In the genomic region with DNA sequence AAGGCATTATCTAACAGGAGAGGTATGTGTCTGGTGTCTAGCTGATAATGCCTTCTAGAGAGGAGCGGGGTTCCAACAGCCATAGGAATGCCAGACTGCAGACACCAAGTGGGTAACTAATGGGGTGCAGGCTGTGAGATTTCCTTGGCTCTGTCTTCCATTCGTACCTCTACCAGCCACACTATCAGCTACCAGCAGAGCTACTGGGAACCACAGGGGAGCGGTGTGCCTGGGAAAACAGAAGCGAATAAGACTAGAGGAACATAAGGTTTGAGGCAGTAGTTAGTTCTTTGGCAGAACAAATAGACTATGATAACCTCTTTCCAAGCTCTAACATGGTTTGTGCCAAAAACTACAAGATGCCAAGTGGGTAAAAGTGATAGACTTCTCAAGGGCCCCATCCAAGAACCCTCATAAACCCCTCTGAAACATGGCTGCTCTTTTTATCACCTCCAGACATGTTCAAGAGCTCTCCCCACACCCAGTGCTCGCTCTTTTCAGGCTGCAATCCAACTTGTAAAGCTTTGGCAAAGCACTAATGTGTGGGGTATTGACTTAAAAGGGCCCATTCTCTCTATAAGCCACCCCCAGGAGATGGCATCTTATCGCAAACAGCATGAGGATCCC, we compare ENCODE assay signal across 27 mouse cellular contexts.
A peak's percentile ranks its signal among the peaks of the same experiment; 100 is the strongest.
DNase-seq lines count a peak whose midpoint lies in the region; ATAC-seq and TF ChIP-seq lines count a peak whose summit lies in the region.
"Had no signal": no experiment of that assay in that cellular context is flagged by ENCODE, and none has a peak within 500 bp of the region (broad histone marks: within the 10 kb centered on the region; RNA-seq: fewer than 3 reads in every experiment).

No protein-coding gene starts in this region.

- no peaks in the 10 kb centered on the region for H3K9me3 ChIP-seq in forebrain, embryonic 14.5 days (replicated peaks; ENCODE audit: control insufficient read depth, low read length)
- H3K9me3 ChIP-seq in forebrain, embryonic 11.5 days (ENCODE audit: control insufficient read depth, low read length), result no peaks in the 10 kb centered on the region
- H3K9me3 ChIP-seq in heart, embryonic 14.5 days (ENCODE audit: control insufficient read depth, low read length), result no peaks in the 10 kb centered on the region
- H3K9me3 ChIP-seq: limb, embryonic 10.5 days; limb, embryonic 15.5 days; liver, embryonic 13.5 days had no signal

- peak; percentile 67 for DNase-seq in forebrain, embryonic 14.5 days (ENCODE audit: low spot score)
- DNase-seq in forebrain, embryonic 11.5 days (ENCODE audit: low spot score), result no peak
- no peak for DNase-seq in heart, postnatal 4 days
- peak; percentile 72 for DNase-seq in brain, embryonic 14.5 days (ENCODE audit: low read depth)
- no peak for DNase-seq in adrenal gland, postnatal 14 days
- DNase-seq: adrenal gland, postnatal 10 days; cerebellum, adult 11-12 months; cerebellum, adult 9-11 months; gastrocnemius, postnatal 14 days; kidney, postnatal 14 days; layer of hippocampus, adult 9-11 months; liver, embryonic 13.5 days; right cerebral cortex, adult 18-20 months; right cerebral cortex, postnatal 4 days; thymus, adult 18-20 months; thymus, postnatal 25 days had no signal

- H3K27ac ChIP-seq in forebrain, embryonic 14.5 days (ENCODE audit: low read depth, low read length), result no peak overlapping the region
- no peak overlapping the region for H3K27ac ChIP-seq in forebrain, embryonic 11.5 days (ENCODE audit: low read depth, low read length)
- no peak overlapping the region for H3K27ac ChIP-seq in heart, embryonic 14.5 days (replicated peaks in 1 of 2; ENCODE audit: control insufficient read depth in 1 of 2, insufficient read depth in 1 of 2, low read depth in 2 of 2, low read length in 2 of 2)
- H3K27ac ChIP-seq: hindbrain, embryonic 14.5 days; limb, embryonic 10.5 days; limb, embryonic 15.5 days; liver, embryonic 13.5 days; stomach, postnatal 0 days had no signal

- no peak for TF ChIP-seq POLR2A in brain, embryonic 14.5 days (IDR thresholded peaks at IDR 0.05; ENCODE audit: borderline replicate concordance, extremely low read depth, insufficient read depth, insufficient read length, poor library complexity, severe bottlenecking)

- H3K27me3 ChIP-seq in forebrain, embryonic 14.5 days (replicated peaks; ENCODE audit: control insufficient read depth, insufficient read depth, low read length), result no peaks in the 10 kb centered on the region
- no peaks in the 10 kb centered on the region for H3K27me3 ChIP-seq in forebrain, embryonic 11.5 days (ENCODE audit: control insufficient read depth, insufficient read depth, low read length)
- no peaks in the 10 kb centered on the region for H3K27me3 ChIP-seq in heart, embryonic 14.5 days (ENCODE audit: control insufficient read depth, insufficient read depth, low read length)
- H3K27me3 ChIP-seq: limb, embryonic 15.5 days; liver, embryonic 13.5 days had no signal

- H3K36me3 ChIP-seq in forebrain, embryonic 14.5 days (ENCODE audit: control insufficient read depth, insufficient read depth, low read length), result no peaks in the 10 kb centered on the region
- H3K36me3 ChIP-seq in forebrain, embryonic 11.5 days (ENCODE audit: control insufficient read depth, insufficient read depth, low read length), result no peaks in the 10 kb centered on the region
- no peaks in the 10 kb centered on the region for H3K36me3 ChIP-seq in heart, embryonic 14.5 days (ENCODE audit: control insufficient read depth, insufficient read depth, low read length)
- H3K36me3 ChIP-seq: G1E; limb, embryonic 10.5 days; limb, embryonic 15.5 days; liver, embryonic 13.5 days had no signal

- ATAC-seq in forebrain, embryonic 14.5 days, result no peak
- no peak for ATAC-seq in forebrain, embryonic 11.5 days (replicated peaks; ENCODE audit: low FRiP score)
- peak; percentile 54; the same call in 1 of the 2 replicates for ATAC-seq in heart, embryonic 14.5 days (ENCODE audit: insufficient number of reproducible peaks, insufficient read depth, low FRiP score, low read depth)
- ATAC-seq in megakaryocyte progenitor cell, adult 5-6 weeks (replicated peaks; ENCODE audit: poor library complexity), result peak; percentile 74
- ATAC-seq: intestine, postnatal 0 days; midbrain, embryonic 16.5 days had no signal

- no peak overlapping the region for H3K4me2 ChIP-seq in forebrain, embryonic 14.5 days (ENCODE audit: low read length)
- H3K4me2 ChIP-seq in forebrain, embryonic 11.5 days (ENCODE audit: low read depth, low read length, severe bottlenecking), result no peak overlapping the region
- H3K4me2 ChIP-seq in heart, embryonic 14.5 days (ENCODE audit: low read length), result no peak overlapping the region
- H3K4me2 ChIP-seq: hindbrain, embryonic 14.5 days; limb, embryonic 15.5 days; liver, embryonic 13.5 days; midbrain, embryonic 11.5 days had no signal

- WGBS in forebrain, embryonic 14.5 days, result 87% methylated on average over 6 of the region's 6 CpGs
- 89% methylated on average over 6 of the region's 6 CpGs for WGBS in forebrain, embryonic 11.5 days
- WGBS in heart, embryonic 14.5 days, result 47% methylated on average over 6 of the region's 6 CpGs

- H3K4me3 ChIP-seq in forebrain, embryonic 14.5 days (ENCODE audit: low read depth, low read length), result no peak overlapping the region
- no peak overlapping the region for H3K4me3 ChIP-seq in forebrain, embryonic 11.5 days (ENCODE audit: low read depth, low read length)
- no peak overlapping the region for H3K4me3 ChIP-seq in heart, embryonic 14.5 days (ENCODE audit: control insufficient read depth in 1 of 2, insufficient read depth in 1 of 2, low read depth in 1 of 2, low read length in 2 of 2)
- H3K4me3 ChIP-seq: erythroblast, embryonic 14.5 days; limb, embryonic 10.5 days; limb, embryonic 15.5 days; liver, embryonic 13.5 days had no signal

- no peak for TF ChIP-seq CTCF in brain, embryonic 14.5 days (IDR thresholded peaks at IDR 0.05; ENCODE audit: borderline replicate concordance, extremely low read depth, insufficient read depth, insufficient read length)

- no peak overlapping the region for H3K9ac ChIP-seq in forebrain, embryonic 14.5 days (ENCODE audit: low read length)
- H3K9ac ChIP-seq in forebrain, embryonic 11.5 days (ENCODE audit: low read length), result no peak overlapping the region
- H3K9ac ChIP-seq in heart, embryonic 14.5 days (ENCODE audit: low read length), result no peak overlapping the region
- H3K9ac ChIP-seq: hindbrain, embryonic 14.5 days; limb, embryonic 15.5 days; liver, embryonic 13.5 days had no signal

- H3K4me1 ChIP-seq in forebrain, embryonic 14.5 days (ENCODE audit: control insufficient read depth, insufficient read depth, low read length), result no peaks in the 10 kb centered on the region
- no peaks in the 10 kb centered on the region for H3K4me1 ChIP-seq in forebrain, embryonic 11.5 days (replicated peaks; ENCODE audit: control insufficient read depth, insufficient read depth, low read length)
- H3K4me1 ChIP-seq in heart, embryonic 14.5 days (ENCODE audit: control insufficient read depth in 2 of 2, insufficient read depth in 2 of 2, low read length in 2 of 2), result peaks cover 4% of the 10 kb centered on the region in 2 experiments; a peak in 1 of 4 replicates
- H3K4me1 ChIP-seq: limb, embryonic 10.5 days; limb, embryonic 15.5 days; liver, embryonic 13.5 days had no signal

Comparison
In these comparisons a context has a peak if more than half of its experiments do, and no peak if none do; other contexts are left out.
1. DNase-seq: peak in forebrain, embryonic 14.5 days (single experiment) and brain, embryonic 14.5 days (single experiment); none in forebrain, embryonic 11.5 days (single experiment), heart, postnatal 4 days (single experiment) and adrenal gland, postnatal 14 days (single experiment).
2. ATAC-seq: peak in heart, embryonic 14.5 days (single experiment) and megakaryocyte progenitor cell, adult 5-6 weeks (single experiment); none in forebrain, embryonic 14.5 days (single experiment) and forebrain, embryonic 11.5 days (single experiment).